Comparison of ENCODE assay signal across 9 mouse cellular contexts in genomic region chr7:66929263-66929662, GRCm38 (mm10).
DNase-seq lines count a peak whose midpoint lies in the region; ATAC-seq and TF ChIP-seq lines count a peak whose summit lies in the region.
"Had no signal": no experiment of that assay in that cellular context is flagged by ENCODE, and none has a peak within 500 bp of the region (broad histone marks: within the 10 kb centered on the region; RNA-seq: fewer than 3 reads in every experiment).

No protein-coding gene starts in this region.

- H3K4me3 ChIP-seq in embryonic facial prominence, embryonic 14.5 days (ENCODE audit: low read depth, low read length): no peak overlapping the region
- H3K4me3 ChIP-seq in embryonic facial prominence, embryonic 10.5 days: no peak overlapping the region
- no peak overlapping the region for H3K4me3 ChIP-seq in embryonic facial prominence, embryonic 15.5 days (replicated peaks)
- no peak overlapping the region for H3K4me3 ChIP-seq in thymus, adult 2 months (ENCODE audit: control insufficient read depth, insufficient read depth, low read length)
- H3K4me3 ChIP-seq: neural tube, embryonic 13.5 days had no signal

- intact Hi-C loops in heart, postnatal 36 days (cut with DNase I): no loop called here

- 23% methylated on average over 6 of the region's 6 CpGs for WGBS in embryonic facial prominence, embryonic 14.5 days
- 73% methylated on average over 6 of the region's 6 CpGs for WGBS in embryonic facial prominence, embryonic 10.5 days
- 47% methylated on average over 6 of the region's 6 CpGs for WGBS in embryonic facial prominence, embryonic 15.5 days
- WGBS in thymus, adult 2 months: 90% methylated on average over 6 of the region's 6 CpGs

- H3K27ac ChIP-seq in embryonic facial prominence, embryonic 14.5 days (replicated peaks; ENCODE audit: low read depth, low read length): no peak overlapping the region
- no peak overlapping the region for H3K27ac ChIP-seq in embryonic facial prominence, embryonic 10.5 days (replicated peaks)
- no peak overlapping the region; the same call in 1 of the 2 replicates for H3K27ac ChIP-seq in embryonic facial prominence, embryonic 15.5 days (replicated peaks)
- H3K27ac ChIP-seq in thymus, adult 2 months (ENCODE audit: control insufficient read depth, insufficient read depth, low read length): no peak overlapping the region
- H3K27ac ChIP-seq: neural tube, embryonic 13.5 days had no signal

- H3K9ac ChIP-seq in embryonic facial prominence, embryonic 14.5 days (ENCODE audit: low read depth, low read length): no peak overlapping the region
- no peak overlapping the region for H3K9ac ChIP-seq in embryonic facial prominence, embryonic 15.5 days
- H3K9ac ChIP-seq: neural tube, embryonic 13.5 days had no signal

- peaks cover 10% of the 10 kb centered on the region for H3K4me1 ChIP-seq in embryonic facial prominence, embryonic 14.5 days (ENCODE audit: control insufficient read depth, insufficient read depth, low read length)
- peaks cover 7% of the 10 kb centered on the region; the same call in 1 of the 2 replicates for H3K4me1 ChIP-seq in embryonic facial prominence, embryonic 10.5 days
- peaks cover 31% of the 10 kb centered on the region for H3K4me1 ChIP-seq in embryonic facial prominence, embryonic 15.5 days
- H3K4me1 ChIP-seq in thymus, adult 2 months (replicated peaks; ENCODE audit: control insufficient read depth, insufficient read depth, low read length): no peaks in the 10 kb centered on the region

- H3K9me3 ChIP-seq in embryonic facial prominence, embryonic 14.5 days (ENCODE audit: control insufficient read depth, low read length): no peaks in the 10 kb centered on the region
- H3K9me3 ChIP-seq in embryonic facial prominence, embryonic 10.5 days: 0 out of 2 replicates have a peak, but pooled peaks cover 3% of the 10 kb centered on the region
- no peaks in the 10 kb centered on the region for H3K9me3 ChIP-seq in embryonic facial prominence, embryonic 15.5 days (replicated peaks)
- H3K9me3 ChIP-seq: neural tube, embryonic 13.5 days had no signal

- DNase-seq in embryonic facial prominence, embryonic 14.5 days (ENCODE audit: low spot score): peak; percentile 86
- DNase-seq in embryonic facial prominence, embryonic 10.5 days (ENCODE audit: low spot score): no peak
- DNase-seq in heart, postnatal 36 days: peak; percentile 74 to 80
- peak; percentile 71 for DNase-seq in lung, postnatal 14 days
- no peak for DNase-seq in thymus, adult 2 months
- no peak for DNase-seq in T-cell, adult 2 months (ENCODE audit: low spot score)
- DNase-seq in frontal cortex, postnatal 36 days (ENCODE audit: low spot score in 2 of 2): no peak

- no peaks in the 10 kb centered on the region for H3K36me3 ChIP-seq in embryonic facial prominence, embryonic 14.5 days (ENCODE audit: control insufficient read depth, insufficient read depth, low read length)
- H3K36me3 ChIP-seq in embryonic facial prominence, embryonic 10.5 days (replicated peaks): no peaks in the 10 kb centered on the region
- H3K36me3 ChIP-seq in embryonic facial prominence, embryonic 15.5 days: 0 out of 2 replicates have a peak, but pooled peaks cover 3% of the 10 kb centered on the region
- H3K36me3 ChIP-seq in thymus, adult 2 months (ENCODE audit: control insufficient read depth, insufficient read depth, low read length): no peaks in the 10 kb centered on the region
- H3K36me3 ChIP-seq: neural tube, embryonic 13.5 days had no signal

- no peak overlapping the region for H3K4me2 ChIP-seq in embryonic facial prominence, embryonic 14.5 days (ENCODE audit: low read depth, low read length)
- H3K4me2 ChIP-seq in embryonic facial prominence, embryonic 15.5 days (replicated peaks): no peak overlapping the region
- H3K4me2 ChIP-seq: neural tube, embryonic 13.5 days had no signal

- TF ChIP-seq CTCF in thymus, adult 2 months (IDR thresholded peaks at IDR 0.05; ENCODE audit: borderline replicate concordance, control insufficient read depth, extremely low read depth, insufficient read depth, low read length, poor library complexity): no peak

- no peak for TF ChIP-seq POLR2A in thymus, adult 2 months (IDR thresholded peaks at IDR 0.05; ENCODE audit: control insufficient read depth, extremely low read depth, insufficient read depth, low read length, poor library complexity)

- ATAC-seq in embryonic facial prominence, embryonic 14.5 days (ENCODE audit: low read depth): peak; percentile 59
- peak; percentile 64; the same call in 1 of the 2 replicates for ATAC-seq in embryonic facial prominence, embryonic 15.5 days (ENCODE audit: insufficient number of reproducible peaks, low FRiP score, low TSS enrichment, low read depth)

- no peaks in the 10 kb centered on the region for H3K27me3 ChIP-seq in embryonic facial prominence, embryonic 14.5 days (replicated peaks; ENCODE audit: control insufficient read depth, insufficient read depth, low read length)
- H3K27me3 ChIP-seq in embryonic facial prominence, embryonic 10.5 days (replicated peaks; ENCODE audit: low read depth, poor library complexity, severe bottlenecking): no peaks in the 10 kb centered on the region
- H3K27me3 ChIP-seq in embryonic facial prominence, embryonic 15.5 days: no peaks in the 10 kb centered on the region
- no peaks in the 10 kb centered on the region for H3K27me3 ChIP-seq in thymus, adult 2 months (ENCODE audit: control insufficient read depth, insufficient read depth, low read length)
- H3K27me3 ChIP-seq: neural tube, embryonic 13.5 days had no signal

Comparison
In these comparisons a context has a peak if more than half of its experiments do, and no peak if none do; other contexts are left out.
1. DNase-seq: peak in embryonic facial prominence, embryonic 14.5 days (single experiment), heart, postnatal 36 days (2 of 2) and lung, postnatal 14 days (single experiment); none in embryonic facial prominence, embryonic 10.5 days (single experiment), thymus, adult 2 months (single experiment), T-cell, adult 2 months (single experiment) and frontal cortex, postnatal 36 days (0 of 2).